Mouse (Mus musculus) heart, adult 8-10 months (tissue): Measurements from ENCODE around the gene Ntm. TPM values are rescaled to one million over a fixed set of nuclear protein-coding genes. Genes with fewer than 3 reads are reported as not detected.

Source experiments
- DNase-seq: peaks from one replicate; pipeline ENCODE4 v3.0.0; 2022; ENCODE audit warnings: low spot score
- total RNA-seq, 4 experiments: library from RNA; stranded (reverse); gene quantifications; 2 replicates each; pipeline ENCODE4 v1.2.4; 2022

The Ntm gene
- total RNA-seq, 4 experiments from 2014 or later, result 1.3 to 2.6 (median 2.1) TPM

GRCm38 (mm10) chr9:29412181-29412771, 550.7 kb downstream of the Ntm start:
- DNase-seq, result no peak

GRCm38 (mm10) chr9:29411408-29412180, 551.3 kb downstream of the Ntm start:
- DNase-seq, result no peak

- no peak for DNase-seq
These were observed 552.1 kb downstream of the Ntm start for GRCm38 (mm10) chr9:29410728-29411407.

GRCm38 (mm10) chr9:29410284-29410683, 552.7 kb downstream of the Ntm start:
- DNase-seq, result no peak

- DNase-seq, result peak; percentile 36
These were observed 553.6 kb downstream of the Ntm start for GRCm38 (mm10) chr9:29409216-29409907.

GRCm38 (mm10) chr9:29407954-29408353, 555.0 kb downstream of the Ntm start:
- DNase-seq, result no peak

GRCm38 (mm10) chr9:29406973-29407372, 556.0 kb downstream of the Ntm start:
- DNase-seq, result no peak

GRCm38 (mm10) chr9:29406046-29406445, 556.9 kb downstream of the Ntm start:
- DNase-seq, result no peak

GRCm38 (mm10) chr9:29400151-29400550, 562.8 kb downstream of the Ntm start:
- DNase-seq, result no peak

GRCm38 (mm10) chr9:29396101-29396500, 566.8 kb downstream of the Ntm start:
- no peak for DNase-seq

GRCm38 (mm10) chr9:29393136-29393535, 569.8 kb downstream of the Ntm start:
- DNase-seq, result no peak

- DNase-seq, result no peak
These were observed 572.0 kb downstream of the Ntm start for GRCm38 (mm10) chr9:29390796-29391517.

GRCm38 (mm10) chr9:29389224-29389623, 573.7 kb downstream of the Ntm start:
- DNase-seq, result no peak

GRCm38 (mm10) chr9:29387136-29387535, 575.8 kb downstream of the Ntm start:
- no peak for DNase-seq

GRCm38 (mm10) chr9:29377172-29378002, 585.6 kb downstream of the Ntm start:
- no peak for DNase-seq

GRCm38 (mm10) chr9:29371341-29371740, 591.6 kb downstream of the Ntm start:
- no peak for DNase-seq

GRCm38 (mm10) chr9:29369621-29370020, 593.3 kb downstream of the Ntm start:
- no peak for DNase-seq

GRCm38 (mm10) chr9:29368291-29368690, 594.6 kb downstream of the Ntm start:
- DNase-seq, result no peak

- no peak for DNase-seq
These were observed 605.1 kb downstream of the Ntm start for GRCm38 (mm10) chr9:29357796-29358195.

GRCm38 (mm10) chr9:29342303-29342702, 620.6 kb downstream of the Ntm start:
- no peak for DNase-seq

GRCm38 (mm10) chr9:29341292-29341691, 621.6 kb downstream of the Ntm start:
- no peak for DNase-seq
